9 mouse cellular contexts compared by ENCODE assay signal in the genomic region with DNA sequence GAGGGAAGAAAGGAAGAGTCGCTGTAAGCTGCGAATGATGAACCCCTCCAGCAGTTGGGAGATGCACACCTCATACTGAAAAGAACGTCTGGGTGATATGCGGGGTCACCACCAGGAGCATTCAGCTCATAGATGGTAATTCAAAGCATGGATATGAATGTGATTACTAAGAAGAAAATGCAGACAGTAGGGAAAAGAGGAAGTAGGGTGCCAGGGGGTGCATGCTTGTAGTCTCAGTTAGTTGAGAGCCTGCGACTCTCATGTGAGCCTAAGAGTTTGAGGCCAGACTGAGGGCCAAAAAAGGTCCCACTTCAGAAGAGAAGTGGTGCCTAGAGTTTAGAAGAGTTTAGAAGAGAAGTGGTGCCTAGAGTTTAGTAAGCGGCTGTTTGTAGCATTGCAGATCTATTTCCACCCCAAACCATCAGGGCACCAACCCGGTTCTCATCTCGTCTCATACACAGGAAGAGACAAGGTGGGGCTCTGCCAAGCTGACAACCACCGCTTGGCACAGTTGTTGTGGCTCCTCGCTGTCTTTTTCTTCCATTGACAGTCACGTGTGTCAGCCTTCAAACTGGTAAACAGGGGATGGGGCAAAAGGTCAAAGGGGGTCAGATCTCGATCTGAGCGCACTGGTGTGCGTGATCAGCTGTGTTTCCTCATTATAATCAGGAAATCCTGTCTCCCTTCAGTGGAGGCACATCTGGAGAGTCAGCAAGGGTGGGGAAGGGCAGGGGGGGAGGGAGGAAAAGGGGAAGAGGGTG. TPM values are rescaled to one million over a fixed set of nuclear protein-coding genes. Genes with fewer than 3 reads are reported as not detected.
DNase-seq lines count a peak whose midpoint lies in the region; ATAC-seq and TF ChIP-seq lines count a peak whose summit lies in the region.
"Had no signal": no experiment of that assay in that cellular context is flagged by ENCODE, and none has a peak within 500 bp of the region (broad histone marks: within the 10 kb centered on the region; RNA-seq: fewer than 3 reads in every experiment).

No protein-coding gene starts in this region.

- peaks cover 11% of the 10 kb centered on the region for H3K4me1 ChIP-seq in heart, embryonic 12.5 days (replicated peaks)
- no peaks in the 10 kb centered on the region for H3K4me1 ChIP-seq in midbrain, embryonic 15.5 days
- H3K4me1 ChIP-seq: midbrain, embryonic 12.5 days had no signal

- no peak for ATAC-seq in heart, embryonic 12.5 days (ENCODE audit: insufficient number of reproducible peaks, low FRiP score)
- ATAC-seq in midbrain, embryonic 15.5 days (replicated peaks): no peak
- ATAC-seq in erythroblast, adult 5-6 weeks (replicated peaks; ENCODE audit: low FRiP score, poor library complexity, severe bottlenecking): no peak

- H3K27ac ChIP-seq in heart, embryonic 12.5 days (ENCODE audit: poor library complexity, severe bottlenecking): no peak overlapping the region
- no peak overlapping the region for H3K27ac ChIP-seq in midbrain, embryonic 15.5 days
- no peak overlapping the region for H3K27ac ChIP-seq in layer of hippocampus, adult 2 months
- H3K27ac ChIP-seq: midbrain, embryonic 12.5 days had no signal

- H3K36me3 ChIP-seq in heart, embryonic 12.5 days: no peaks in the 10 kb centered on the region
- no peaks in the 10 kb centered on the region for H3K36me3 ChIP-seq in midbrain, embryonic 15.5 days (replicated peaks)
- H3K36me3 ChIP-seq: midbrain, embryonic 12.5 days had no signal

- H3K9me3 ChIP-seq in heart, embryonic 12.5 days (replicated peaks): no peaks in the 10 kb centered on the region
- no peaks in the 10 kb centered on the region for H3K9me3 ChIP-seq in midbrain, embryonic 15.5 days
- H3K9me3 ChIP-seq: midbrain, embryonic 12.5 days had no signal

- no peak overlapping the region for H3K9ac ChIP-seq in heart, embryonic 12.5 days
- no peak overlapping the region for H3K9ac ChIP-seq in midbrain, embryonic 15.5 days
- H3K9ac ChIP-seq: midbrain, embryonic 12.5 days had no signal

- peak; percentile 55 to 72 for DNase-seq in heart, adult 18-20 months
- peak; percentile 15 for DNase-seq in heart, postnatal 4 days
- peak; percentile 65 for DNase-seq in lung, postnatal 14 days
- DNase-seq in thymus, postnatal 14 days: peak; percentile 71
- no peak for DNase-seq in layer of hippocampus, adult 2 months (ENCODE audit: low spot score in 2 of 2)

- no peaks in the 10 kb centered on the region for H3K27me3 ChIP-seq in heart, embryonic 12.5 days (replicated peaks)
- no peaks in the 10 kb centered on the region for H3K27me3 ChIP-seq in midbrain, embryonic 15.5 days (replicated peaks)
- H3K27me3 ChIP-seq: midbrain, embryonic 12.5 days had no signal

- no peak overlapping the region for H3K4me3 ChIP-seq in heart, embryonic 12.5 days
- H3K4me3 ChIP-seq in midbrain, embryonic 15.5 days: no peak overlapping the region
- H3K4me3 ChIP-seq in layer of hippocampus, adult 2 months: no peak overlapping the region
- H3K4me3 ChIP-seq: midbrain, embryonic 12.5 days had no signal

- H3K4me2 ChIP-seq in heart, embryonic 12.5 days: no peak overlapping the region
- no peak overlapping the region for H3K4me2 ChIP-seq in midbrain, embryonic 15.5 days
- H3K4me2 ChIP-seq: midbrain, embryonic 12.5 days had no signal

- WGBS in heart, embryonic 12.5 days: 59% methylated on average over 14 of the region's 14 CpGs
- WGBS in midbrain, embryonic 15.5 days: 78% methylated on average over 14 of the region's 14 CpGs

- TF ChIP-seq CTCF in layer of hippocampus, adult 2 months (conservative IDR thresholded peaks at IDR 0.05): no peak

RNA-seq across cellular contexts. Expression of a gene that starts 32.4 kb away (rescaled TPM):
- 10 to 100 TPM; 66.2 to 69.4 TPM for total RNA-seq in heart, adult 18-20 months (2021)
- 86.0 and 87.5 TPM in 2 replicates for polyA plus RNA-seq in heart, embryonic 12.5 days (2016; fragmentation: Nextera tagmentation; extraction: Ambion mirVana)
- total RNA-seq in heart, postnatal 4 days (2021): 100 to 1,000 TPM; 103 to 111 TPM
- polyA plus RNA-seq in midbrain, embryonic 15.5 days (2015; fragmentation: Nextera tagmentation; extraction: Ambion mirVana): 27.7 TPM in 2 replicates
- total RNA-seq in layer of hippocampus, adult 2 months (2021): 100 to 1,000 TPM in 1 of 2 experiments, 10 to 100 TPM in 1; 92.8 to 108 TPM
- total RNA-seq in erythroblast, adult 5-6 weeks (2015; ENCODE audit: low replicate concordance): 0.63 and 0.96 TPM in 2 replicates
- total RNA-seq in erythroblast, adult 5-6 weeks (2017; ENCODE audit: low replicate concordance): 0.42 and 1.6 TPM in 2 replicates

Comparison
In these comparisons a context has a peak if more than half of its experiments do, and no peak if none do; other contexts are left out.
1. DNase-seq: peak in heart, adult 18-20 months (2 of 2), heart, postnatal 4 days (single experiment), lung, postnatal 14 days (single experiment) and thymus, postnatal 14 days (single experiment); none in layer of hippocampus, adult 2 months (0 of 2).
2. RNA of a gene that starts 32.4 kb away (total RNA-seq): 103 to 111 TPM in heart, postnatal 4 days, 92.8 to 108 TPM in layer of hippocampus, adult 2 months and 66.2 to 69.4 TPM in heart, adult 18-20 months; 0.42 to 1.6 TPM in erythroblast, adult 5-6 weeks; every median in the first group is over 10 times any median in the second.